Mouse (Mus musculus): Measurements from ENCODE around the gene Harbi1. TPM values are rescaled to one million over a fixed set of nuclear protein-coding genes. Genes with fewer than 3 reads are reported as not detected.

The Harbi1 gene
- total RNA-seq (2021): 1 to 10 TPM; 7.1 to 7.3 TPM

DNA sequence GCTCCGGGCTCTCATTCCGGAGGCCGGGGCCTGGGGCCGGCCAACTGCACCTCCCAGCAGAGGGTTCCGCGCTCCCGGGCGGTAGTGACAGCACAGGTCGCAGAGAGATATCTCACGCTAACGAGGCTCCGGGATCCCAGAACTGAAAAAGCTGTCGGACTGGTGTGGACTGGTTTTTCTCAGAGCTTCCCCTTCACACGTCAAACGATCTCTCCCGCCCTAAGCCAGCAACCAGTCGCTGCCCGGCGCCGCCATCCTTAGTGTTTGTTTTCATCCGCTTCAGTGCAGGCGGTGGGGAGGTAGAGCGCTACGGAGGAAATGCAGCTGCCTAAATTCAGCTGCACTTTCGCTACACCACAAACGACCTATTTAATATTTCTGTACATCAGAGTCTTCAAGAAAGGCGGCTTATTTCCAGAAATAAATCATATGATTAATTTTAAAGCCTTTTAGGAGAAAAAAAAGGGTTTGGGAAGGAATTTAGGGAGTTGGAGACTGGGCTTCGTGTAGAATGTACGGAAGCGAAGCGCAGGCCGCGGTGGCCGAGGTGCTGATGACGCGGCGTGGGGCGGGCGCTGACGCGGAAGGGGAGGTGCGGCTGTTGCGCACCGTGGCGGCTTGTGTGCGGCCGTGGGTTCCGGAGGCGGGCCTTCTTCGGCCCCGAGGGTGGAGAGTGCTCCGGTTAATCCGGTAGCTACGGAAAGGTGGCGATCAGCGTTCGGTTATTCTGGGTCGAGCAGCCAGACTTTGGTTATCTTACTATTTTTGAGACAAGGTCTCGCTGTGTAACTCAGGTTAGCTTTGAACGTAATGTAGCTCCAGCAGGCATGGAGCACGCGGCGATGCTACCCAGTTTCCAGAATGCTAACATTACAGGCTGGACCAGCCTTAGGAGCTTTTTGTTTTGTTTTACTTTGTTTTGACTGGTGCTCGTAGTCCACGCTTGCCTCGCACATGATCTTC is at the start of gene Harbi1, which contains the start of gene Atg13:
Gene Harbi1 (plus strand): TSS at position 581 of the 963 bp plus-strand sequence.
Gene Atg13 (minus strand): TSS at position 305 of the 963 bp plus-strand sequence.
- peak; percentile 93 to 94 for DNase-seq

DNA sequence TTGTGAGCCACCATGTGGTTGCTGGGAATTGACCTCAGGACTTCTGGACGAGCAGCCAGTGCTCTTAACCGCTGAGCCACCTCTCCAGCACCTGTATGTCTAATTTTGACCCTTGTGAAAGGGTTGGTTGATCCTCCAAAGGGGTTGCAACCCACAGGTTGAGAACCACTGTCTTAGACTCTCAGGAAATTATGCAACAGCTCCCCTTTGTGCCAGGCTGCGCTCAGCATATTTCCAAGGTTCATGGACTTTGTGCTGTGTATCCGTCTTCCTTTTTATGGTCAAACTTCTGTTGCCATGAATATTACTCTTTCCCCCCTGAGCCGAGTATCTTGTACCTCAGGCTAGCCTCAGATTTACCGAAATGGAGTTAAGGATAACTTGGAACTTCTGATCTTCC is 49.7 kb upstream of the Harbi1 start:
- DNase-seq: no peak

- DNase-seq: no peak
Measured at GRCm38 (mm10) chr2:91664780-91665179, 45.9 kb upstream of the Harbi1 start.

- no peak for DNase-seq
Measured at GRCm38 (mm10) chr2:91666386-91666910, 44.2 kb upstream of the Harbi1 start.

GRCm38 (mm10) chr2:91667747-91668146 is 42.9 kb upstream of the Harbi1 start:
- DNase-seq: no peak

GRCm38 (mm10) chr2:91669326-91669725 is 41.3 kb upstream of the Harbi1 start:
- no peak for DNase-seq

DNA sequence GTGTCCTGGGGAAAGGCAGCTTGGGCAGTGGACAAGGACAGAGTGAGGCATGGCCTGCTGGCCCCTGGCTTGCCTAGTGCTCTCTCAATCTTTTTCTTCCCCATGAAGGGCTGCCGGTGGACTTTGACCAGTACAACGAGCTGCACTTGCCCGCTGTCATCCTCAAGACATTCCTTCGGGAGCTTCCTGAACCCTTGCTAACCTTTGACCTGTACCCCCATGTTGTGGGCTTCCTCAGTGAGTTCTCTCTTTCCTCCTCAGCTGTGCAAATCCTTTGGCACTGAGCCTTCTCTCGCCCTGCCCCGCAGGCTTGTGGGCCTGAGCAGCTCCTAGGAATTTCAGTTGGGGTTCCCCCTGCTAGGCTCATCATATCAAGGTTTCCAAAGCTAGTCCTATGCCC is 40.6 kb upstream of the Harbi1 start:
- no peak for DNase-seq

GRCm38 (mm10) chr2:91673587-91673986 is 37.1 kb upstream of the Harbi1 start:
- no peak for DNase-seq

DNA sequence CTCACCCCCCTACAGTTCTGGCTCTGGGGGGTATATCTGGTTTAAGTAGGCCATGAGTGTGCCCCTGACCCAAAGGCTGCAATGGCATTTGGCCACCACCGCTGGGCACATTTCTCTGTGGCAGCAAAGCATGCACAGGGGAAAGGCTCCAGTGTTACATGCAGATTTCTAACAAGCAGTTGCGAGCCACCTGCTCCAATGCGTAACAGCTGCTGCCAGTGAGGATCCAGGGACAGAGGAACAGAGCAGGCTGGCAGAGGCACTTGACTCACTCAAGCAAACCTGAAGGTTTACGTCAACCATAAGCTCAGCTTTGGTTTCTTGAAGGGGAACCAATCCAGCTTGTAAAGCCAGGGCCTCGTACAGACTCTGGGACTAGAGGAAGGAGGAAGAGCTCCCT is 35.8 kb upstream of the Harbi1 start:
- peak; percentile 52 to 62 for DNase-seq

- DNase-seq: no peak
Measured at GRCm38 (mm10) chr2:91676420-91676819, 34.2 kb upstream of the Harbi1 start.

DNA sequence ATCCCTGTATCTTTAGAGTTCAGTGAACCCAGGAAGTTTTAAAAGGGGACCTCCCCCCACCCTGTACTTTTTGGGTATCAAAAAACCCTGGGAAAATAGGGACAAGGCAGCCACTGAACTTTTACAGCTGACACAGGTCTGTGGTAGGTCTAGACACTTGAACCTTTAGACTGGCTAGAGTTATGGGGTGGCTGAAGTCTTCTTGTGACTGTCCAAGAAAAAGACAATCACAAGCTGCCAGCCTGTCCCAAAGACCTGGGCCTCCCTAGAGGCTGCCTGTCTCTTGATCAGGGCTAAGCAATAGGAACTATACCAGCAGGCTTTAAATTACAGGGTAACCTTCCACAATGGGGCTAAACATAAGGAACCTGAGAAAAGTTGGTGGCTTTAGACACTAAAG is 33.7 kb upstream of the Harbi1 start:
- no peak for DNase-seq

DNA sequence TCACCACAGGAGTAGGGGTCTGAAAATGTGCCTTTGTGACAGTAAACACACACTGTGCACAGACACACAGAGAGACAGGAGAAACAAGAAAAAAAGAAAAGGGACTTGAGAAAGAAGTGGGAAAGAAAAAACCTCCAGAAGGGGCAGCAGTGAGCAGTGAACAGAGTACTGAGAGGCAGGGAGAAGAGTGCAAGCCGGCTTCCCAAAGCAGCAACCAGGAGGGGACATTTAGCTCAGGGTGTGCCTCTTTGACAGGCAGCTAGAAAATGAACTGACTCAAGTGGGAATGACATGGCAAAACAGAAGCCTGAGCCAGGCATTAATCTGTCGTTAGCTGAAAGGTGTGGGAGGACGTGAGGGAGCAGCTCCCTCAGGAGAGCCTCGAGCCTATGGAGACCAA is 27.8 kb upstream of the Harbi1 start:
- peak; percentile 29 to 43 for DNase-seq

DNA sequence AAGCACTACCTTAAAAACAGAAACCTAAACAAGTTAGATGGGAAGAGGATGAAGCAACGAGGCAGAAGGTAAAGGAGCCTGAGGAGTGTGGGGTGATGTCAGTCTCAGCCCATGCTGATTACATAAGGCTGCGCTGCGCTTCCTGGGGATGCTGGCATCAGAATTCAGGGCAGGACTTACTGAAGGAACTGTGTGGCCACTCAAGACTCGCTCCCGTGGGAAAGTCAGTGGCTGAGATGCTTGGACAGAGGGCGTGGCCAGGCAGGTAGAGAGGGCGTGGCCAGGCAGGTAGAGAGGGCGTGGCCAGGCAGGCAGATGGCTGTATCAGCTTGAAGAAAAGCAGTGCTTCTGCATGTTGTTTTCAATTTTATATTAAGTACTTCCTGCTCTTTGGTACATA is 26.7 kb upstream of the Harbi1 start:
- no peak for DNase-seq

DNA sequence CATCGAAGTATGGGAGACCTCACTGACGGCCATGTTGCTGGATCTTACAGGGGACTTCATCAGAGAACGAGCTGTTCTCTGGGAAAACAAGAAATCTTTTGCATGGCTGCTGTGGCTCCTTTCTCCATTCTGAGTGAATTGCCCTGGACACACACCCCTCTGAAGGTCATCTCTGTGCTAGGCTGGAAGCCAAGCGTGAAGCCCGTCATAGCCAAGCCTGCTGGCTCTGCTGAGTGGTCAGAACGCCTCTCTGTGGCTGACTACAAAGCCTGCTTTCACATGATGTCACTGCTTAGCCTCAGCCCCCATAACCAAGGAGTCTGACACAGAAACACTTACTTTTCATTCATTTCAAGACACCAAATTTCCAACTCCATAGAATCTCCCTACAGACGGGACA is 21.2 kb upstream of the Harbi1 start:
- DNase-seq: peak; percentile 46 to 60

GRCm38 (mm10) chr2:91695436-91696224 is 15.0 kb upstream of the Harbi1 start:
- peak; percentile 21 to 47 for DNase-seq

- DNase-seq: no peak
Measured at GRCm38 (mm10) chr2:91696225-91696590, 14.4 kb upstream of the Harbi1 start.

DNA sequence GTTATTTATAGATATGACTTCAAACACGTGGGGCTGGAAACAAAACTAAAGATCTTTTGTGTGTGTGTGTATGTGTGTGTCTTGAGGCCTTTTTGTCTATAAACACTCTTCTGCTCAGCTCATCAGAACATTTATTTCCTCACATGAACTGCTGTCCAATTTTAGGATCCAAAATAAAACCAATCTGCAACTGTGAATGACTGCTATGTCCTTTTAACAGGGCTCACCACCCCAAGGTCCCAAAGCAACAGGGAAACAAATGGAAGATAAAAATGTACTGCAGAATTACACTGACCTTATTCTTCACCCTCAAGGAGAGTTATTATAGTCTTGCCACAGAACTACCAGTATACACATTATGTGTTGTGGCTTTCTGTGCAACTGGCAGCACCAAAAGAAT is 11.4 kb upstream of the Harbi1 start:
- DNase-seq: no peak

DNA sequence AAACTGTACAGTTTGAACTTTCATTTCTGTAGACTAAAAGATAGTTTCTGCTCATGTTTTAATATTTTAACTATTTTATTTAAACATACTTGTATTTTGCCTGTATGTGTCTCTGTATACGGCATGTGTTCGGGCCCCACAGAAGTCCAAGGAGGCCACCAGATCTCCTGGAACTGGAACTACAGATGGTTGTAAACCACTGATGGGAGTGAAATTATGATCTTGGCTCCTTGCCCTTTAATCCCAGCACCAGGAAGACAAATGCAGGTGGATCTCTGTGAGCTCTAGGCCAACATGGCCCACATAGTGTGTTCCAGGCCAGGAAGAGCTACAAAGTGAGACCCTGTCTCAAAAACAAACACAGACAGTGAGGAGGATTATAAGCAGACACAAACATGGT is 9.3 kb upstream of the Harbi1 start:
- DNase-seq: no peak

DNA sequence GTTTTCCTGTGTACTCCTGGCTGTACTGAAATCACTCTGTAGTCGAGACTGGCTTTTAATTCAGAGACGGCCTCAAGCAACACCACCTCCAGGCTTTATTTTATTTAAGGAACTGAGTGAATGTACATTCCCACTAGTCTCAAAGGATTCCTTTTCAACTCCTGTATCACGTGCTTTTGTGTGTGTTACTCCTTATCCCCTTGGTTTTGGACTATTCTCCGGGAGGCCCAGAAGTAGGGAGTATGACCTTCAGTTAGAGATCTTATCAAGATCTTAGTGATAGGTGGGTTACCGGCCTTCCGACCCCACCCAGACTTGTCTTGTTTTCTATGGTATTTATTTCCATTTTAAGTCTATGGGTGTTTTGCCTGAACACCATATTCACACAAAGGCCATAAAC is 4.9 kb upstream of the Harbi1 start:
- no peak for DNase-seq

DNA sequence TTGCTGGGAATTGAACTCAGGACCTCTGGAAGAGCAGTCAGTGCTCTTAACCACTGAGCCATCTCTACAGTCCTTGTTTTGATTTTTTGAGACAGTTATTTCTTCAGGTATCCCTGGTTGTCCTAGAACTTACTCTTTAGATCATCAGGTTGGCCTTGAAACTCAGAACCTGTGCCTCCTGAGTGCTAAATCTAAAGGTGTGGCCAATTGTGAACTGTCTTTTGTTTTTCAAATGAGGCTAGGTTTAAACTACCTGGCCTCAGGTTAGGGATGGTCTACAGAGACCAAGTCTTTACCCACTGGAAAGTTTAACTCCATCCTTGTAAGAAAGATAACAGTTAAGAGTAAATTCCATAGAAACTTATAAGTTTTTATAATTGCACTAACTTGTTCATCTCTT is 4.2 kb upstream of the Harbi1 start:
- DNase-seq: no peak

- no peak for DNase-seq
Measured at GRCm38 (mm10) chr2:91708361-91708760, 2.3 kb upstream of the Harbi1 start.

DNA sequence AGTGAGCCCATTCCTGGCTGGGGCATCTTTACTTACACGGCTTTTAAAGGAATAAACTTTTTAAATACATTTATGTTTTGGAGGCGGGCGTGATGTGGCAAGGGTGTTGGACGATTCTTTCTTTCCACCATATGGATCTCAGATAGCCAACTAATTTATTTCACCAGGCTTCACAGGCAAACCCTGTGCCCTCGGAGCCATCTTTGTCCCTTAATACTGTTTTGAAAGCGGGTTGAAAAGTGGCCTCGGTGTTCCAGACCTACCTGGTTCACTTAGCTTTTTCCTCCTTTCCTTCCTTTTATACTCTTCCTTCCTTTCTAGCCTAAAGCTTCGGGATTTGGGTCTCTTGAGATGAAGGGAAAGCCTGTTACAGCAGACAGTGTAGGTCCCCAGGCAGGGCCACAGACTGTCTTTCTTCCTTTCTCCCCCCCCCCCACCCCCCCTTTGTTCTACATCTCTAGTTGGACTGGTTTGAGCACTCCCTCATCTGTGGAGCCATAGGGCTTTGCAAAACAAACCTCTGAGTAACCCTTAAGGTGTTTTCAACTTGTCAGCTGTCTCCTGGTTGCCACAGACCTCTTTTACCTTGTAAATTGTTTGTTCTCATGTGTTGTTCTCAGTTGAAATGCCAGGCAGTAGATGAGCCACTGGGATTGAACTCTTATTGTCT is 739 bp downstream of the Harbi1 start:
- DNase-seq: no peak

DNA sequence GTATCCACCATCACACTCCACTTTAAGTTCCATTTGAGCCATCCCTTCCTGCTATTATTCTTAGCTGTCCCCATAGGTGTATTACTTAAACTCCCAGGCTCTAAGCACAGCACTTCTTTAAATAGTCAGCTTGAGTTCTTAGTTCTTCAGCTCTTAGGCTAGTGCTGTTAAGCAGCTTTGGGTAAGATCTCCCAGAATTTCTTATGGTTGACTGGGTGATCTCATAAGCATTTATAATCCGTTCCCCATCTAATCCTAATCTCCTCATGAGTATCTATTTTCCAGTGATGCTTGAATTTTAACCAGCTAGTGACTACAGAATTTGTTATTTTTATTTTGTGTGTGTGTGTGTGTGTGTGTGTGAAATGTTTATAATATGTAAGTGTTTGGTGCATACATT is 4.3 kb downstream of the Harbi1 start:
- DNase-seq: no peak
